Comparison of ENCODE assay signal across 27 mouse cellular contexts in the genomic region with DNA sequence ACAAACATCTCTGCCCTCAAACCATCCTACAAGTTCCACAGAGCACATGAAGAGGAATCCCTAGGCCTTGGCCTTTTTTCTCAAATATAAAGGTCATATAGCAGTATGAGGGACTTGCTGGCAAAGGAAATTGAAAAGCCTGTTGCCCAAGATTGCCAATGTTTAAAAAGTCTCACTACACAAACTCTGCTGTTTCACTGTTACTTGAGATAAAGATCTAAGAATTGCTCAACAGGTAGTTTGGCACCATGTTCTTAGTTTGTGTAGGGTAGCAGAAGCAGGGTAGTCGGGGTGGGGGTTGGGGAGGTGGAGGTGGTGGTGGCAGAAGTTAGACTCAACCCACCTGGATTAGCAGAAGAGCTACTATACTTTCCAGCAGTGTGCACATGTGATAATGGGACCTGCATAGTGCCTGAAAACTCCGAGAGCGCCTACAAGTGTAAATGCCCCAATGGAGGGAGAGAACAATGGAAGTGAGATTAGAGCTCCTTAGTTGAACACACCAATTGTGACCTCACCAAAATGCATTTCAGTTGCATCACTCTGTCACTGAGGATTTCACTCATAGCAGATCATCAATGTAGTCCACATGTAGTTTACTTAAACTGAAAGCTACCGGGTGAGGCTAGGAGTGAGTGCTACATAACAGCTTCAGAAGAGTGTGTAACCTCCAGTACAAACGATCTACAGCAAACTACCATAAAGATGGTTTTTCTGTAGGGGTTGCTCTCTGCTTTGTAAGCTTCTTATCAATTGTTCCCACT.
DNase-seq lines count a peak whose midpoint lies in the region; ATAC-seq and TF ChIP-seq lines count a peak whose summit lies in the region.
"Had no signal": no experiment of that assay in that cellular context is flagged by ENCODE, and none has a peak within 500 bp of the region (broad histone marks: within the 10 kb centered on the region; RNA-seq: fewer than 3 reads in every experiment).

No protein-coding gene starts in this region.

- H3K27me3 ChIP-seq in kidney, adult 2 months (replicated peaks; ENCODE audit: control insufficient read depth, insufficient read depth, low read length), result no peaks in the 10 kb centered on the region
- no peaks in the 10 kb centered on the region for H3K27me3 ChIP-seq in liver, embryonic 15.5 days
- H3K27me3 ChIP-seq: CH12.LX; embryonic facial prominence, embryonic 15.5 days; neural tube, embryonic 15.5 days; stomach, embryonic 15.5 days had no signal

- H3K4me1 ChIP-seq in kidney, adult 2 months (ENCODE audit: control insufficient read depth, insufficient read depth, low read length), result no peaks in the 10 kb centered on the region
- H3K4me1 ChIP-seq in liver, embryonic 15.5 days (replicated peaks), result peaks cover 23% of the 10 kb centered on the region
- H3K4me1 ChIP-seq: stomach, embryonic 15.5 days had no signal

- DNase-seq in kidney, adult 2 months, result peak; percentile 23
- no peak for DNase-seq in kidney, adult 18-20 months
- peak; percentile 16 for DNase-seq in urinary bladder, postnatal 14 days (ENCODE audit: low spot score)
- no peak for DNase-seq in urinary bladder, postnatal 4 days (ENCODE audit: low spot score in 2 of 2)
- no peak for DNase-seq in layer of hippocampus, adult 18-20 months (ENCODE audit: low spot score in 2 of 2)
- no peak for DNase-seq in layer of hippocampus, postnatal 25 days (ENCODE audit: extremely low spot score in 1 of 2, low spot score in 1 of 2)
- DNase-seq: adrenal gland, adult 2 months; cerebellum, adult 2 months; cerebellum, postnatal 36 days; gastrocnemius, adult 2 months; heart, postnatal 36 days; kidney, postnatal 10 days; left cerebral cortex, postnatal 4 days; midbrain, embryonic 14.5 days; right cerebral cortex, postnatal 25 days; thymus, postnatal 14 days had no signal

- no peak overlapping the region for H3K4me2 ChIP-seq in liver, embryonic 15.5 days
- H3K4me2 ChIP-seq: embryonic facial prominence, embryonic 15.5 days; hindbrain, embryonic 14.5 days; neural tube, embryonic 15.5 days; stomach, embryonic 15.5 days had no signal

- WGBS in kidney, adult 2 months, result 83% methylated on average over 5 of the region's 5 CpGs
- 66% methylated on average over 5 of the region's 5 CpGs for WGBS in liver, embryonic 15.5 days (ENCODE audit: insufficient replicate concordance)

- no peaks in the 10 kb centered on the region for H3K36me3 ChIP-seq in kidney, adult 2 months (ENCODE audit: control insufficient read depth, insufficient read depth, low read length)
- H3K36me3 ChIP-seq in liver, embryonic 15.5 days (replicated peaks), result no peaks in the 10 kb centered on the region
- H3K36me3 ChIP-seq: embryonic facial prominence, embryonic 15.5 days; forebrain, embryonic 10.5 days; neural tube, embryonic 15.5 days; stomach, embryonic 15.5 days had no signal

- no peak for TF ChIP-seq POLR2A in kidney, adult 2 months (IDR thresholded peaks at IDR 0.05; ENCODE audit: low read depth, low read length)

- TF ChIP-seq CTCF in kidney, adult 2 months (conservative IDR thresholded peaks at IDR 0.05; ENCODE audit: insufficient read depth, insufficient read length, low read depth, low read length), result no peak

- no peak overlapping the region for H3K4me3 ChIP-seq in kidney, adult 2 months (ENCODE audit: insufficient read depth, low read depth, low read length)
- no peak overlapping the region for H3K4me3 ChIP-seq in liver, embryonic 15.5 days (replicated peaks)
- H3K4me3 ChIP-seq: embryonic facial prominence, embryonic 15.5 days; forebrain, embryonic 10.5 days; gastrocnemius, adult 2 months; left cerebral cortex, adult 2 months; myocyte; neural tube, embryonic 15.5 days; stomach, embryonic 15.5 days had no signal

- no peak overlapping the region for H3K9ac ChIP-seq in liver, embryonic 15.5 days
- H3K9ac ChIP-seq: embryonic facial prominence, embryonic 15.5 days; hindbrain, embryonic 14.5 days; liver, embryonic 14.5 days; neural tube, embryonic 15.5 days; stomach, embryonic 15.5 days had no signal

- ATAC-seq in liver, embryonic 15.5 days (ENCODE audit: insufficient read depth), result peak; percentile 25; the same call in 1 of the 2 replicates
- ATAC-seq in megakaryocyte-erythroid progenitor cell, adult 5-6 weeks (replicated peaks; ENCODE audit: low FRiP score, low TSS enrichment, poor library complexity, severe bottlenecking), result no peak

- H3K9me3 ChIP-seq in liver, embryonic 15.5 days (replicated peaks), result no peaks in the 10 kb centered on the region
- H3K9me3 ChIP-seq: embryonic facial prominence, embryonic 15.5 days; forebrain, embryonic 10.5 days; neural tube, embryonic 15.5 days; stomach, embryonic 15.5 days had no signal

- no peak overlapping the region for H3K27ac ChIP-seq in kidney, adult 2 months (ENCODE audit: insufficient read depth, low read depth, low read length)
- no peak overlapping the region for H3K27ac ChIP-seq in liver, embryonic 15.5 days (replicated peaks)
- H3K27ac ChIP-seq: embryonic facial prominence, embryonic 15.5 days; forebrain, embryonic 10.5 days; gastrocnemius, adult 2 months; hindbrain, embryonic 14.5 days; left cerebral cortex, adult 2 months; liver, embryonic 14.5 days; neural tube, embryonic 15.5 days; stomach, embryonic 15.5 days had no signal

Comparison
In these comparisons a context has a peak if more than half of its experiments do, and no peak if none do; other contexts are left out.
1. DNase-seq: peak in kidney, adult 2 months (single experiment) and urinary bladder, postnatal 14 days (single experiment); none in kidney, adult 18-20 months (single experiment), urinary bladder, postnatal 4 days (0 of 2), layer of hippocampus, adult 18-20 months (0 of 2) and layer of hippocampus, postnatal 25 days (0 of 2).